Mouse (Mus musculus): ENCODE measurements around the gene Prrc2b.

DNA sequence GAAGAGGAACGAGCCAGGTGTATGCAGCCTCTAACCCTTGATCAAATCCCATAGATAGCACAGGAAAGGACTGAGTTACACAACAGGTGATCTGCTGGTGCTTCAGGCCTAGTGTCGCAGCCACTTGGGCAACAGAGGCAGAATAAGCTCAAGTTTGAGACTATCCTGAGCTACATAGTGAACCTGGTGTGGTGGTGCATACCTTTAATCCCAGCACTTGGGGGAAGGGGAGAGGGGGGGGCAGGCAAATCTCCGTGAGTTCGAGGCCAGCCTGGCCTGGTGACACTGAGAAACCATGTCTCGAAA lies 22.4 kb upstream of the Prrc2b start:
- TF ChIP-seq GATA1 (IDR thresholded peaks at IDR 0.05; ENCODE audit: borderline replicate concordance, low read length) = no peak
- no peak for TF ChIP-seq FLI1 (IDR thresholded peaks at IDR 0.05; ENCODE audit: low read length)

Measured in megakaryocyte, embryonic 14.5 days (primary cell).